Mouse (Mus musculus) cerebellum, adult 2 months (tissue): ENCODE results near the gene Hoxa13. TPM values are rescaled to one million over a fixed set of nuclear protein-coding genes. Genes with fewer than 3 reads are reported as not detected.

Source experiments
- DNase-seq, 2 experiments: peaks; one replicate each; pipeline ENCODE4 v3.0.0; 2021
- H3K27ac ChIP-seq: fragments of 200-500 bp; 2 replicates; pipeline ENCODE4 v1.5.1; 2012; ENCODE audit warnings: low read length, control low read depth, inconsistent platforms; ENCODE audit not compliant: insufficient read depth
- H3K27me3 ChIP-seq: fragments of 200-500 bp; 2 replicates; pipeline ENCODE4 v1.6.1; 2012; ENCODE audit warnings: inconsistent platforms, mild to moderate bottlenecking, low read length, moderate library complexity; ENCODE audit not compliant: control insufficient read depth, insufficient read depth
- H3K4me1 ChIP-seq: fragments of 200-500 bp; 2 replicates; pipeline ENCODE4 v1.6.1; 2011; ENCODE audit warnings: low read length; ENCODE audit not compliant: control insufficient read depth, insufficient read depth
- H3K4me3 ChIP-seq: fragments of 200-500 bp; replicated peaks from 2 replicates; pipeline ENCODE3; 2011; ENCODE audit warnings: mild to moderate bottlenecking, low read depth, low read length, control low read depth; ENCODE audit not compliant: insufficient read depth
- CTCF ChIP-seq: fragments of 200-500 bp; IDR thresholded peaks from 2 replicates; pipeline ENCODE4 v1.5.1; 2011; ENCODE audit warnings: low read depth, mild to moderate bottlenecking, control low read depth, low read length, moderate library complexity, borderline replicate concordance; ENCODE audit not compliant: insufficient read depth
- POLR2A ChIP-seq: fragments of 200-500 bp; IDR thresholded peaks from 2 replicates; pipeline ENCODE4 v1.6.1; 2011; ENCODE audit warnings: low read length, control low read depth, borderline replicate concordance; ENCODE audit not compliant: insufficient read depth
- WGBS: fragments of 180-500 bp; shearing (Covaris S2); methylation state at CpG from one replicate; pipeline ENCODE4 v1.1.7; 2018; 5-methylcytosine and 5-hydroxymethylcytosine counted together
- polyA plus RNA-seq: library from polyadenylated mRNA; depleted of rRNA; stranded (reverse); fragments of >200 nt; gene quantifications from 2 replicates; pipeline ENCODE4 v1.2.3, GENCODE M21; 2012

The Hoxa13 gene
- polyA plus RNA-seq, 1 experiment = not detected

GRCm38 (mm10) chr6:52218643-52219215 is 42.0 kb downstream of the Hoxa13 start:
- Histone ChIP-seq H3K4me3 (no peak overlapping the region), H3K27ac (no peak overlapping the region), H3K4me1 (no peaks in the 10 kb centered on the region), H3K27me3 (peaks cover 9% of the 10 kb centered on the region; the same call in 1 of the 2 replicates)
- no peak for DNase-seq
- WGBS = 10% methylated on average over 14 of the region's 14 CpGs
- no peak for TF ChIP-seq POLR2A
- TF ChIP-seq CTCF = no peak

GRCm38 (mm10) chr6:52217895-52218642 is 42.6 kb downstream of the Hoxa13 start:
- TF ChIP-seq CTCF (no peak), POLR2A (no peak)
- H3K27me3 ChIP-seq = peaks cover 12% of the 10 kb centered on the region; the same call in 1 of the 2 replicates
- H3K4me3 ChIP-seq = no peak overlapping the region
- whole genome bisulfite sequencing = 9% methylated on average over 23 of the region's 23 CpGs
- H3K4me1 ChIP-seq = no peaks in the 10 kb centered on the region
- H3K27ac ChIP-seq = no peak overlapping the region
- DNase-seq = no peak

GRCm38 (mm10) chr6:52217459-52217768 is 43.3 kb downstream of the Hoxa13 start:
- TF ChIP-seq POLR2A = no peak
- TF ChIP-seq CTCF = no peak
- WGBS = 2% methylated on average over 25 of the region's 25 CpGs
- no peak overlapping the region for H3K4me3 ChIP-seq
- no peaks in the 10 kb centered on the region for H3K4me1 ChIP-seq
- H3K27ac ChIP-seq = no peak overlapping the region
- DNase-seq = no peak
- peaks cover 15% of the 10 kb centered on the region; the same call in 1 of the 2 replicates for H3K27me3 ChIP-seq

- TF ChIP-seq POLR2A (no peak), CTCF (no peak)
- H3K27me3 ChIP-seq = peaks cover 16% of the 10 kb centered on the region; the same call in 1 of the 2 replicates
- DNase-seq = no peak
- no peak overlapping the region for H3K27ac ChIP-seq
- 4% methylated on average over 56 of the region's 60 CpGs for WGBS
- H3K4me1 ChIP-seq = no peaks in the 10 kb centered on the region
- no peak overlapping the region for H3K4me3 ChIP-seq
Observed at GRCm38 (mm10) chr6:52216691-52217458, 43.8 kb downstream of the Hoxa13 start.

GRCm38 (mm10) chr6:52215771-52216535 is 44.7 kb downstream of the Hoxa13 start:
- H3K4me3 ChIP-seq = no peak overlapping the region
- no peak for DNase-seq
- no peak overlapping the region for H3K27ac ChIP-seq
- WGBS = 3% methylated on average over 30 of the region's 30 CpGs
- no peaks in the 10 kb centered on the region for H3K4me1 ChIP-seq
- TF ChIP-seq POLR2A (no peak), CTCF (no peak)
- peaks cover 16% of the 10 kb centered on the region; the same call in 1 of the 2 replicates for H3K27me3 ChIP-seq

- H3K4me3 ChIP-seq = no peak overlapping the region
- no peaks in the 10 kb centered on the region for H3K4me1 ChIP-seq
- no peak overlapping the region for H3K27ac ChIP-seq
- WGBS = 14% methylated on average over 3 of the region's 3 CpGs
- TF ChIP-seq CTCF = no peak
- TF ChIP-seq POLR2A = no peak
- DNase-seq = no peak
- peaks cover 16% of the 10 kb centered on the region; the same call in 1 of the 2 replicates for H3K27me3 ChIP-seq
Observed at GRCm38 (mm10) chr6:52215070-52215469, 45.6 kb downstream of the Hoxa13 start.

- Histone ChIP-seq H3K4me3 (no peak overlapping the region), H3K27ac (no peak overlapping the region), H3K27me3 (peaks cover 16% of the 10 kb centered on the region; the same call in 1 of the 2 replicates), H3K4me1 (no peaks in the 10 kb centered on the region)
- DNase-seq = no peak
- no peak for TF ChIP-seq POLR2A
- TF ChIP-seq CTCF = no peak
- 15% methylated on average over 5 of the region's 5 CpGs for WGBS
Observed at GRCm38 (mm10) chr6:52214271-52214670, 46.4 kb downstream of the Hoxa13 start.
